Mouse (Mus musculus): ENCODE measurements around the gene Mllt11. TPM values are rescaled to one million over a fixed set of nuclear protein-coding genes. Genes with fewer than 3 reads are reported as not detected.

The Mllt11 gene
- 12.0 and 12.3 TPM in 2 replicates for polyA plus RNA-seq (2016; fragmentation: Nextera tagmentation; extraction: Ambion mirVana)

GRCm38 (mm10) chr3:95231298-95232221 lies at the start of gene Mllt11:
Gene Mllt11 (minus strand): TSS chr3:95232171.
- DNase-seq (ENCODE audit: low spot score) = no peak
- Histone ChIP-seq H3K27me3 (ENCODE audit: low read depth, poor library complexity, severe bottlenecking) (no peaks in the 10 kb centered on the region), H3K27ac (peak within 1 kb of the TSS; percentile 96), H3K4me3 (peak within 1 kb of the TSS; percentile 96; the same call in 1 of the 2 replicates), H3K4me1 (peaks cover 53% of the 10 kb centered on the region), H3K9me3 (replicated peaks) (no peaks in the 10 kb centered on the region), H3K36me3 (peaks cover 60% of the 10 kb centered on the region)
- 87% methylated on average over 13 of the region's 13 CpGs for WGBS

GRCm38 (mm10) chr3:95281216-95282126 lies 49.5 kb upstream of the Mllt11 start, which contains the start of the genes Mindy1 and Prune1:
Gene Mindy1 (plus strand): TSS chr3:95281345.
Gene Prune1 (minus strand): TSS chr3:95282076.
- Histone ChIP-seq H3K9me3 (replicated peaks) (no peaks in the 10 kb centered on the region), H3K27me3 (ENCODE audit: low read depth, poor library complexity, severe bottlenecking) (no peaks in the 10 kb centered on the region), H3K4me1 (peaks cover 26% of the 10 kb centered on the region), H3K4me3 (peak within 1 kb of the TSS; percentile 80), H3K36me3 (peaks cover 9% of the 10 kb centered on the region; the same call in 1 of the 2 replicates), H3K27ac (peak within 1 kb of the TSS; percentile 95)
- DNase-seq (ENCODE audit: low spot score) = peak; percentile 97
- under 1% methylated on average over 53 of the region's 53 CpGs for WGBS

- DNase-seq (ENCODE audit: low spot score) = peak; percentile 44
- Histone ChIP-seq H3K4me3 (peak overlapping the region; percentile 80), H3K36me3 (peaks cover 9% of the 10 kb centered on the region; the same call in 1 of the 2 replicates), H3K27ac (peak overlapping the region; percentile 95), H3K9me3 (replicated peaks) (no peaks in the 10 kb centered on the region), H3K4me1 (peaks cover 26% of the 10 kb centered on the region), H3K27me3 (ENCODE audit: low read depth, poor library complexity, severe bottlenecking) (no peaks in the 10 kb centered on the region)
- 24% methylated on average over 8 of the region's 8 CpGs for WGBS
Observed at GRCm38 (mm10) chr3:95280747-95281146, 48.8 kb upstream of the Mllt11 start.

GRCm38 (mm10) chr3:95277149-95277551 lies 45.2 kb upstream of the Mllt11 start:
- peaks cover 8% of the 10 kb centered on the region for H3K4me1 ChIP-seq
- WGBS = 88% methylated on average over 1 of the region's 1 CpGs
- H3K27ac ChIP-seq = no peak overlapping the region
- H3K9me3 ChIP-seq (replicated peaks) = no peaks in the 10 kb centered on the region
- no peak overlapping the region for H3K4me3 ChIP-seq
- peaks cover 25% of the 10 kb centered on the region for H3K36me3 ChIP-seq
- no peaks in the 10 kb centered on the region for H3K27me3 ChIP-seq (ENCODE audit: low read depth, poor library complexity, severe bottlenecking)
- no peak for DNase-seq (ENCODE audit: low spot score)

GRCm38 (mm10) chr3:95276428-95276934 lies 44.5 kb upstream of the Mllt11 start:
- Histone ChIP-seq H3K4me3 (no peak overlapping the region), H3K9me3 (replicated peaks) (no peaks in the 10 kb centered on the region), H3K27ac (no peak overlapping the region), H3K27me3 (ENCODE audit: low read depth, poor library complexity, severe bottlenecking) (no peaks in the 10 kb centered on the region), H3K36me3 (peaks cover 28% of the 10 kb centered on the region), H3K4me1 (peaks cover 4% of the 10 kb centered on the region)
- WGBS = 67% methylated on average over 5 of the region's 5 CpGs
- no peak for DNase-seq (ENCODE audit: low spot score)

GRCm38 (mm10) chr3:95275161-95275560 lies 43.2 kb upstream of the Mllt11 start:
- DNase-seq (ENCODE audit: low spot score) = no peak
- H3K27ac ChIP-seq = no peak overlapping the region
- WGBS = 76% methylated on average over 6 of the region's 6 CpGs
- no peaks in the 10 kb centered on the region for H3K27me3 ChIP-seq (ENCODE audit: low read depth, poor library complexity, severe bottlenecking)
- no peak overlapping the region for H3K4me3 ChIP-seq
- H3K4me1 ChIP-seq = no peaks in the 10 kb centered on the region
- H3K36me3 ChIP-seq = peaks cover 29% of the 10 kb centered on the region
- H3K9me3 ChIP-seq (replicated peaks) = no peaks in the 10 kb centered on the region

GRCm38 (mm10) chr3:95274453-95274852 lies 42.5 kb upstream of the Mllt11 start:
- Histone ChIP-seq H3K4me3 (no peak overlapping the region), H3K4me1 (no peaks in the 10 kb centered on the region; the same call in 1 of the 2 replicates), H3K27ac (no peak overlapping the region), H3K36me3 (peaks cover 34% of the 10 kb centered on the region), H3K9me3 (replicated peaks) (no peaks in the 10 kb centered on the region), H3K27me3 (ENCODE audit: low read depth, poor library complexity, severe bottlenecking) (no peaks in the 10 kb centered on the region)
- WGBS = 93% methylated on average over 4 of the region's 4 CpGs
- no peak for DNase-seq (ENCODE audit: low spot score)

GRCm38 (mm10) chr3:95273471-95273870 lies 41.5 kb upstream of the Mllt11 start:
- H3K36me3 ChIP-seq = peaks cover 40% of the 10 kb centered on the region
- no peaks in the 10 kb centered on the region; the same call in 1 of the 2 replicates for H3K4me1 ChIP-seq
- no peak overlapping the region for H3K4me3 ChIP-seq
- H3K27me3 ChIP-seq (ENCODE audit: low read depth, poor library complexity, severe bottlenecking) = no peaks in the 10 kb centered on the region
- DNase-seq (ENCODE audit: low spot score) = no peak
- 85% methylated on average over 5 of the region's 5 CpGs for whole genome bisulfite sequencing
- H3K27ac ChIP-seq = no peak overlapping the region
- no peaks in the 10 kb centered on the region for H3K9me3 ChIP-seq (replicated peaks)

- 87% methylated on average over 12 of the region's 12 CpGs for WGBS
- Histone ChIP-seq H3K36me3 (peaks cover 60% of the 10 kb centered on the region), H3K4me3 (no peak overlapping the region), H3K27me3 (ENCODE audit: low read depth, poor library complexity, severe bottlenecking) (no peaks in the 10 kb centered on the region), H3K9me3 (replicated peaks) (no peaks in the 10 kb centered on the region), H3K27ac (no peak overlapping the region), H3K4me1 (no peaks in the 10 kb centered on the region; the same call in 1 of the 2 replicates)
- DNase-seq (ENCODE audit: low spot score) = no peak
Observed at GRCm38 (mm10) chr3:95270766-95271364, 38.9 kb upstream of the Mllt11 start.

- DNase-seq (ENCODE audit: low spot score) = no peak
- H3K36me3 ChIP-seq = peaks cover 60% of the 10 kb centered on the region
- no peak overlapping the region for H3K27ac ChIP-seq
- WGBS = 87% methylated on average over 5 of the region's 5 CpGs
- no peaks in the 10 kb centered on the region for H3K9me3 ChIP-seq (replicated peaks)
- no peak overlapping the region for H3K4me3 ChIP-seq
- H3K4me1 ChIP-seq = no peaks in the 10 kb centered on the region; the same call in 1 of the 2 replicates
- H3K27me3 ChIP-seq (ENCODE audit: low read depth, poor library complexity, severe bottlenecking) = no peaks in the 10 kb centered on the region
Observed at GRCm38 (mm10) chr3:95269789-95270188, 37.8 kb upstream of the Mllt11 start.

- Histone ChIP-seq H3K4me1 (peaks cover 8% of the 10 kb centered on the region), H3K27ac (no peak overlapping the region), H3K4me3 (no peak overlapping the region), H3K36me3 (peaks cover 69% of the 10 kb centered on the region), H3K27me3 (ENCODE audit: low read depth, poor library complexity, severe bottlenecking) (no peaks in the 10 kb centered on the region), H3K9me3 (replicated peaks) (no peaks in the 10 kb centered on the region)
- DNase-seq (ENCODE audit: low spot score) = no peak
Observed at GRCm38 (mm10) chr3:95267855-95268254, 35.9 kb upstream of the Mllt11 start.

- H3K27ac ChIP-seq = no peak overlapping the region
- peaks cover 81% of the 10 kb centered on the region for H3K36me3 ChIP-seq
- H3K9me3 ChIP-seq (replicated peaks) = no peaks in the 10 kb centered on the region
- H3K4me1 ChIP-seq = peaks cover 8% of the 10 kb centered on the region
- H3K27me3 ChIP-seq (ENCODE audit: low read depth, poor library complexity, severe bottlenecking) = no peaks in the 10 kb centered on the region
- DNase-seq (ENCODE audit: low spot score) = no peak
- 94% methylated on average over 3 of the region's 3 CpGs for WGBS
- H3K4me3 ChIP-seq = no peak overlapping the region
Observed at GRCm38 (mm10) chr3:95266052-95266451, 34.1 kb upstream of the Mllt11 start.

Measured in limb, embryonic 10.5 days (tissue).